Mouse (Mus musculus): ENCODE data around the gene Tctn1. TPM values are rescaled to one million over a fixed set of nuclear protein-coding genes. Genes with fewer than 3 reads are reported as not detected.

Gene Tctn1
- total RNA-seq (2021): 10 to 100 TPM; 13.5 to 13.7 TPM
- long read RNA-seq, experiment 1, partial matches to known transcripts: 0 of 2 reads
- long read RNA-seq, experiment 1, other reads (novel, unspliced or antisense): 2 of 2 reads
- long read RNA-seq, experiment 2: 0 reads

GRCm38 (mm10) chr5:122263933-122264905 lies at the start of gene Tctn1:
Tctn1 (minus strand) TSS chr5:122264460.
- no peak for TF ChIP-seq CTCF (IDR thresholded peaks at IDR 0.05)
- peak within 1 kb of the TSS; percentile 78 for H3K4me3 ChIP-seq
- intact Hi-C loops (cut with DNase I): loop anchor here (5.0 kb wide), 1 partner anchor 132 kb away; no protein-coding TSS in a partner anchor
- peak within 1 kb of the TSS; percentile 80 for H3K27ac ChIP-seq
- DNase-seq (ENCODE audit: extremely low spot score in 1 of 2, low spot score in 2 of 2): peak; percentile 79 to 84

DNA sequence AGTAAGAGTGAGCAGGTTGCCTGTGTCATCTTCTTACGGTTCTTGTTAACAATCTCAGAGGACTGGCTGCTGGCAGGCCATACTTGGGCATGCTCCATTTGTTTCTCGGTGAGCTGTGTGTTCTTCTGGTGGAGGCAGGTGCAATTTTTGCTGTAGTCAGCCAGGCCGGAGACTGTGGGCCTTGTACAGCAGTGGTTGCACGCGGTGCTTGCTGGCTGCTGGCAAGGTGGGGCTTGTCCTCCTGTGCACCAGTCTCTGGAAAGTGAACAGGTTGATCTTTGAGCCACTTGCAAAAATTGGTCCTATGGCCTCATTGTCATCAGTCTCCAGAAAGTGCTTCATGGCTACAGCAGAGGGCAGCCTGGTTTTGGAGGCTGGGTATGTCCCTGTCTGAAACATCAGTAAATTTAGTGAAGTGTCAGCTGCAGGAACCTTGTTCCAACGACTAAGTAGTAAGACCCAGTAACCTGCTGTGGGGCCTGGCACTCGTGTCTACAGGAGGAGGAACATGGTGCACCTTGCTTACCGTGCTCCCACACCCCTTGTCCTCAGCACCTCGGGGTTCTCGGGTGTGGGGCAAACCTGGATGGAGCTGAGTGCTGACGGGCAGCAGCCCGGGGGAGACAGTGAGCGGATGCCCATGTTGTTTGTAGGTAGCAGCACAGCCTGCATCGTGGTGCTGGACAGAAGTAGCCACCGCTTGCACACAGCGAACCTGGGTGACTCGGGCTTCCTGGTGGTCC lies 48.9 kb upstream of the Tctn1 start:
- TF ChIP-seq CTCF (IDR thresholded peaks at IDR 0.05): no peak

GRCm38 (mm10) chr5:122312346-122312745 lies 48.1 kb upstream of the Tctn1 start:
- no peak for TF ChIP-seq CTCF (IDR thresholded peaks at IDR 0.05)
- DNase-seq (ENCODE audit: extremely low spot score in 1 of 2, low spot score in 2 of 2): no peak
- intact Hi-C loops (cut with DNase I): no loop called here
- H3K27ac ChIP-seq: peak overlapping the region; percentile 28; the same call in 1 of the 2 replicates
- no peak overlapping the region for H3K4me3 ChIP-seq

More for the DNA sequence above, 48.9 kb upstream of the Tctn1 start:
- no peak overlapping the region for H3K4me3 ChIP-seq
- intact Hi-C loops (cut with DNase I): no loop called here
- DNase-seq (ENCODE audit: extremely low spot score in 1 of 2, low spot score in 2 of 2): no peak
- H3K27ac ChIP-seq: no peak overlapping the region

- no peak overlapping the region for H3K4me3 ChIP-seq
- no peak for TF ChIP-seq CTCF (IDR thresholded peaks at IDR 0.05)
- intact Hi-C loops (cut with DNase I): no loop called here
- H3K27ac ChIP-seq: no peak overlapping the region
- no peak for DNase-seq (ENCODE audit: extremely low spot score in 1 of 2, low spot score in 2 of 2)
These were observed 47.4 kb upstream of the Tctn1 start for GRCm38 (mm10) chr5:122311692-122312091.

- intact Hi-C loops (cut with DNase I): no loop called here
- Histone ChIP-seq H3K27ac (no peak overlapping the region), H3K4me3 (no peak overlapping the region)
- no peak for DNase-seq (ENCODE audit: extremely low spot score in 1 of 2, low spot score in 2 of 2)
- no peak for TF ChIP-seq CTCF (IDR thresholded peaks at IDR 0.05)
These were observed 46.4 kb upstream of the Tctn1 start for GRCm38 (mm10) chr5:122310699-122311098.

DNA sequence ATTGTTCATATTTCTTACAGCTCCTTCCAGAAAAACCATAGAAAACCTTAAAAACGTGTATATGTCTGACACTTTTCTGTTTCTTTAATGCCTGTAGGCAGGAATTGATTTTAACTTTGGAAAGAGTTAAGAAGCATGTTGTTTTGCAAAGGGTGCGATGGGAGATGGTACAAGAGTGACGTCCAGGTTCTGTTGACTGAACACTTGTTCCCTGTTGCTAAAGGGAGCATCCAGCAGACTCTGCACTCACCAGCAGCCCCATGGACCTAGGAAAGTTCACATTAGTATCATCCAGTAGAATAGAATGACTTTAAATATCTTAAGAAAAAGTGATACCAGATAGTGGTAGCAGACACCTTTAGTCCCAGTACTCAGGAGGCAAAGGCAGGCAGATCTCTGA lies 42.3 kb upstream of the Tctn1 start:
- no peak for TF ChIP-seq CTCF (IDR thresholded peaks at IDR 0.05)
- intact Hi-C loops (cut with DNase I): no loop called here
- no peak overlapping the region for H3K4me3 ChIP-seq
- H3K27ac ChIP-seq: no peak overlapping the region
- DNase-seq (ENCODE audit: extremely low spot score in 1 of 2, low spot score in 2 of 2): no peak

DNA sequence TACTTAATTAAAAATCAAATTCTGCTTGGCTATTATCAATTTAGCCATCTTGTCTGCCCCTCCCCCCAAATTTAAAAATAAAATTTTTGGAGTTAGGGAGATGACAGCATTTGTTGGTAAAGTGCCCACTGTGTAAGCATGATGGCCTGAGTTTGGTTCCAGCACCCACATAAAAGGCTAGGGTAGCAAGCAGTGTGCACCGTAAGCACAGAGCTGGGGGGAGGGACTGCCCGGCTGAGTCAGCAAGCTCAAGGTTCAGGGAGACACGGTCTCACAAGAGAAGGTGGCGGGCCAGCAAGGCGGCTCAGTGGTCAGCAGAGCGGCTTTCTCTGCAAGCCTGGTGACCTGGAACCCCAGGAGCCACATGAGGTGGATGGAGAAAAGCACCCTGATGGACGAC lies 41.2 kb upstream of the Tctn1 start:
- no peak for TF ChIP-seq CTCF (IDR thresholded peaks at IDR 0.05)
- DNase-seq (ENCODE audit: extremely low spot score in 1 of 2, low spot score in 2 of 2): no peak
- H3K4me3 ChIP-seq: no peak overlapping the region
- intact Hi-C loops (cut with DNase I): no loop called here
- no peak overlapping the region for H3K27ac ChIP-seq

GRCm38 (mm10) chr5:122304541-122304940 lies 40.3 kb upstream of the Tctn1 start:
- peak overlapping the region; percentile 54 for H3K27ac ChIP-seq
- no peak for DNase-seq (ENCODE audit: extremely low spot score in 1 of 2, low spot score in 2 of 2)

GRCm38 (mm10) chr5:122303937-122304336 lies 39.7 kb upstream of the Tctn1 start:
- DNase-seq (ENCODE audit: extremely low spot score in 1 of 2, low spot score in 2 of 2): no peak
- no peak overlapping the region for H3K4me3 ChIP-seq
- intact Hi-C loops (cut with DNase I): no loop called here
- H3K27ac ChIP-seq: peak overlapping the region; percentile 54
- no peak for TF ChIP-seq CTCF (IDR thresholded peaks at IDR 0.05)

More at GRCm38 (mm10) chr5:122304541-122304940, 40.3 kb upstream of the Tctn1 start:
- intact Hi-C loops (cut with DNase I): no loop called here
- H3K4me3 ChIP-seq: no peak overlapping the region
- no peak for TF ChIP-seq CTCF (IDR thresholded peaks at IDR 0.05)

- TF ChIP-seq CTCF (IDR thresholded peaks at IDR 0.05): peak; percentile 4; the same call in 1 of the 2 replicates
- Histone ChIP-seq H3K4me3 (no peak overlapping the region), H3K27ac (no peak overlapping the region; the same call in 1 of the 2 replicates)
- DNase-seq (ENCODE audit: extremely low spot score in 1 of 2, low spot score in 2 of 2): no peak
- intact Hi-C loops (cut with DNase I): no loop called here
These were observed 38.8 kb upstream of the Tctn1 start for GRCm38 (mm10) chr5:122302810-122303745.

DNA sequence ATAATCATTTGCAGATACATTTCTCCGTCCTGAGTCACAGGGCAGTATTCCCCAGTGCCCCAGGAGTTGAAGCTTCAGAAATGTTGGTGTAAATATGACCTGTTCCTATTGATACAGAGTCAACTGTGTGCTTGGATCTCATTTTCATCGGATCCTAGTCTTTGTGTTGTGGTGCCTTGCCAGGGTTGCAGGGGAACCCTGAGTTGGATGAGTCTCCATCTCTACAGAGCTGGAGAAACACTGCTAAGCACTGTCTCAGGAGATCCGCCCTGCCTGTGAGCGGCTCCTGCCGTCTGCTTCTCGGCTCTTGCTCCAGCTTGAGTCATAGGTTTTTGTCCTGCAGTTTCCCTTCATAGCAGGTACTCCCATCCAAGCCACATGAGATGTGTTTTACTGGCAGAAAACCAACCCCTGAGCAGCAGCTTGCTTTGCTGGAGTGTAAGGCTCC lies 35.8 kb upstream of the Tctn1 start:
- no peak for DNase-seq (ENCODE audit: extremely low spot score in 1 of 2, low spot score in 2 of 2)
- Histone ChIP-seq H3K4me3 (no peak overlapping the region), H3K27ac (no peak overlapping the region; the same call in 1 of the 2 replicates)
- intact Hi-C loops (cut with DNase I): no loop called here
- no peak for TF ChIP-seq CTCF (IDR thresholded peaks at IDR 0.05)
